ENCODE assay signal across 11 mouse cellular contexts in genomic region chr1:45760667-45761467, GRCm38 (mm10). TPM values are rescaled to one million over a fixed set of nuclear protein-coding genes. Genes with fewer than 3 reads are reported as not detected.
DNase-seq lines count a peak whose midpoint lies in the region; ATAC-seq and TF ChIP-seq lines count a peak whose summit lies in the region.
"Had no signal": no experiment of that assay in that cellular context is flagged by ENCODE, and none has a peak within 500 bp of the region (broad histone marks: within the 10 kb centered on the region; RNA-seq: fewer than 3 reads in every experiment).

No protein-coding gene starts in this region.

- TF ChIP-seq CTCF in embryonic fibroblast, embryonic 13.5 days (IDR thresholded peaks at IDR 0.05; ENCODE audit: borderline replicate concordance, insufficient read depth, low read length): no peak

- H3K9ac ChIP-seq in kidney, embryonic 15.5 days: no peak overlapping the region

- H3K4me1 ChIP-seq in kidney, embryonic 15.5 days: peaks cover 3% of the 10 kb centered on the region; the same call in 1 of the 2 replicates
- peaks cover 14% of the 10 kb centered on the region for H3K4me1 ChIP-seq in embryonic fibroblast, embryonic 13.5 days (ENCODE audit: control insufficient read depth, insufficient read depth, low read length)

- H3K27ac ChIP-seq in kidney, embryonic 15.5 days: peak overlapping the region; percentile 87
- peak overlapping the region; percentile 100 for H3K27ac ChIP-seq in embryonic fibroblast, embryonic 13.5 days (ENCODE audit: insufficient read depth, low read length)

- no peak overlapping the region for H3K4me3 ChIP-seq in kidney, embryonic 15.5 days (replicated peaks)
- no peak overlapping the region for H3K4me3 ChIP-seq in embryonic fibroblast, embryonic 13.5 days (ENCODE audit: insufficient read depth, low read length)

- 32% methylated on average over 4 of the region's 4 CpGs for WGBS in kidney, embryonic 15.5 days

- peak; percentile 64 for ATAC-seq in kidney, embryonic 15.5 days (replicated peaks; ENCODE audit: low FRiP score)
- no peak for ATAC-seq in granulocyte monocyte progenitor cell, adult 5-6 weeks (replicated peaks; ENCODE audit: poor library complexity, severe bottlenecking)

- no peak for TF ChIP-seq POLR2A in embryonic fibroblast, embryonic 13.5 days (IDR thresholded peaks at IDR 0.05; ENCODE audit: low read depth, low read length)

- no peak overlapping the region for H3K4me2 ChIP-seq in kidney, embryonic 15.5 days

- no peaks in the 10 kb centered on the region for H3K36me3 ChIP-seq in kidney, embryonic 15.5 days

- H3K9me3 ChIP-seq in kidney, embryonic 15.5 days (replicated peaks): no peaks in the 10 kb centered on the region

- DNase-seq in kidney, postnatal 14 days: no peak
- peak; percentile 59 for DNase-seq in embryo, embryonic 10.5 days (ENCODE audit: low spot score)
- peak; percentile 12 for DNase-seq in mesoderm, embryonic 11.5 days (ENCODE audit: low read depth, low spot score)
- DNase-seq in MN1 (ENCODE audit: low spot score): no peak
- DNase-seq: adrenal gland, postnatal 25 days; cerebellum, adult 9-10 months; kidney, adult 18-20 months; thymus, postnatal 14 days had no signal

- H3K27me3 ChIP-seq in kidney, embryonic 15.5 days: no peaks in the 10 kb centered on the region

RNA-seq across cellular contexts. Expression of gene Wdr75, which starts 34.1 kb away (rescaled TPM):
- 73.5 and 76.1 TPM in 2 replicates for polyA plus RNA-seq in kidney, embryonic 15.5 days (2015; fragmentation: Nextera tagmentation; extraction: Ambion mirVana)
- 127 and 146 TPM in 2 replicates for polyA plus RNA-seq in embryonic fibroblast, embryonic 13.5 days (2011; ENCODE audit: insufficient read length, low read depth, missing spikeins)
- total RNA-seq in granulocyte monocyte progenitor cell, adult 5-6 weeks (2014; fragmentation: Nextera tagmentation): 87.2 and 136 TPM in 2 replicates
- 102 and 114 TPM in 2 replicates for total RNA-seq in granulocyte monocyte progenitor cell, adult 5-6 weeks (2017)

Comparison
In these comparisons a context has a peak if more than half of its experiments do, and no peak if none do; other contexts are left out.
1. DNase-seq: peak in embryo, embryonic 10.5 days (single experiment) and mesoderm, embryonic 11.5 days (single experiment); none in kidney, postnatal 14 days (single experiment) and MN1 (single experiment).